Mouse (Mus musculus): ENCODE measurements around the gene Thap3. TPM values are rescaled to one million over a fixed set of nuclear protein-coding genes. Genes with fewer than 3 reads are reported as not detected.

Gene Thap3
- polyA plus RNA-seq, 1 experiment: not detected

DNA sequence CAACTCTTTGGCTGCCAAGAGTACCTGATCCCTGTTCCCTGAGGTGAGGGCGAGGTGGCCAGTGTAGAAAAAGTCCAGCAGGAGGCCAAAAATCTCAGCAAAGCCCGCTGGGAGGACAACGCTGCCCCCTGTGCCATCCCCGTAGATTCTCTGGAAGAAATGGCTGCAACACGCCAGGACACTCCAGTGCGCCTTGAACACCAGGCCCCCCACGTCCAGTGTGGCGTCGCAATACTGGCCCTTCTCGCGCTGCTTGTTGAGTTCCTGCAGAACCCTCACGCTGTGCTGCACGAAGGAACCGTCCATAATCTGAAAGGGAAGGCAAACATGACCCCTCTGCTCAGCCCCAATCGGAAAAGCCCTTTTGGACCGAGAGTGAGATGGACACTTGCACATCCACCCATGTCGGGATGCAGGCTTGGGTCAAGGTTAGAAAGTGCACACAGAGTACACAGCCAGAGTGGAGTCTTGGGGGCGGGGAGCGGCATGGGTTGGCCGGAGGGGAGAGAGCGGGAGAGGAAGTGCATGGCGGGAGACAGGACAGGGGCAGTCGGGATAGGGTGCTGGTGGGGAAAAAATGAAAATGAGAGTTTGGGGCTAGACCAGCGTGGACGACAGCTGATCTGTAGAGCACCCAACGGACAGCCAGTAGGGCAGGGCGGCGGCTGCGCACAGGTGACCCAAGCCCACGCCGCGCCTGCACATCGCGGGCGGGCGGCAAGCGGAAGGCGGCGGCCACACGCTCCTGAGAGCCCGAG, 38.1 kb upstream of the Thap3 start:
- 2% methylated on average over 41 of the region's 41 CpGs for WGBS
- peaks cover 39% of the 10 kb centered on the region for H3K4me1 ChIP-seq (ENCODE audit: control insufficient read depth, insufficient read depth, low read length)
- TF ChIP-seq POLR2A (IDR thresholded peaks at IDR 0.05; ENCODE audit: insufficient read depth, low read depth, low read length): no peak
- TF ChIP-seq CTCF (IDR thresholded peaks at IDR 0.05; ENCODE audit: insufficient read depth, low read depth, low read length): no peak

DNA sequence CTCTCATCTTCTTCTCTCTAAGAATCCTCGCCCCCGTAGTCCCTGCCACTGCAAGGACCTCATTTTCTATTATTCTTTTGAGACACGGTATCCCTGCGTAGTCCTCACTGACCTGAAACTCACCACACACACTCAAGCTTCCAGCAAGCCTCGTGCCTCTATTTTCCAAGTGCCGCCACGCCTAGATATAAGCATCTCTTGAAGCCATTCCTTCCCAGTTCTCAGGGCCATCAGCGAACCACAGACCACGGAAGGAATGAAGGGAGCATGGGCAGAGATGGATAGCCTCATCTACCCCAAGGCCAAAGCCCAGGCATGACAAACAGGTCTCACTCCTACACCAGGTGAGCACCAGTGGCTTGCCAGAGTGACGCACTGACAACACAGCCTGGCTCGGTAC, 35.7 kb upstream of the Thap3 start:
- H3K4me1 ChIP-seq (ENCODE audit: control insufficient read depth, insufficient read depth, low read length): peaks cover 35% of the 10 kb centered on the region
- H3K27ac ChIP-seq (ENCODE audit: insufficient read depth, low read depth, low read length): no peak overlapping the region
- 90% methylated on average over 11 of the region's 11 CpGs for WGBS
- TF ChIP-seq CTCF (IDR thresholded peaks at IDR 0.05; ENCODE audit: insufficient read depth, low read depth, low read length) (no peak), POLR2A (IDR thresholded peaks at IDR 0.05; ENCODE audit: insufficient read depth, low read depth, low read length) (no peak)
- no peak overlapping the region for H3K4me3 ChIP-seq (ENCODE audit: insufficient read depth, low read depth, low read length)

More for the DNA sequence above, 38.1 kb upstream of the Thap3 start:
- H3K27ac ChIP-seq (ENCODE audit: insufficient read depth, low read depth, low read length): no peak overlapping the region
- peak overlapping the region; percentile 70 for H3K4me3 ChIP-seq (ENCODE audit: insufficient read depth, low read depth, low read length)

DNA sequence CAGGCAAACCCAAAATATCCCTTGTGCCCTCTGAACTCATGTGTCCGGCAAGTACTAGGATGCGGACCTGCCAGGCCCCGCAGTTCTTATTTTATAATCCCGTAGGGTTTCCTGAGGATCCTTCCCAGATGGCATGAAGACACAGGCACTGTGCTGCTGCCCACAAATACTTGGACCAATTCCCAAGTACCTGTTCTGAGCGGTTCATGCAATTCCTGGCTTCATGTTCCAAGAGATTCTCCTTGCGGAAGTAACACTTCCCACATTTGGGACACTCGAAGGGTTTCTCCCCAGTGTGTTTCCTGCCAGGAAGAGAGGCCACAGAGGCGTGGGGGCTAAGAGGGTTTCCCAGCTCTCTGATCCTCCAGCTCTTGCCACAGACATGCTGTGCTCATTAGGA, 33.7 kb upstream of the Thap3 start:
- Histone ChIP-seq H3K4me3 (ENCODE audit: insufficient read depth, low read depth, low read length) (no peak overlapping the region), H3K4me1 (ENCODE audit: control insufficient read depth, insufficient read depth, low read length) (peaks cover 24% of the 10 kb centered on the region), H3K27ac (ENCODE audit: insufficient read depth, low read depth, low read length) (no peak overlapping the region)
- WGBS: 88% methylated on average over 8 of the region's 8 CpGs
- TF ChIP-seq CTCF (IDR thresholded peaks at IDR 0.05; ENCODE audit: insufficient read depth, low read depth, low read length) (no peak), POLR2A (IDR thresholded peaks at IDR 0.05; ENCODE audit: insufficient read depth, low read depth, low read length) (no peak)

DNA sequence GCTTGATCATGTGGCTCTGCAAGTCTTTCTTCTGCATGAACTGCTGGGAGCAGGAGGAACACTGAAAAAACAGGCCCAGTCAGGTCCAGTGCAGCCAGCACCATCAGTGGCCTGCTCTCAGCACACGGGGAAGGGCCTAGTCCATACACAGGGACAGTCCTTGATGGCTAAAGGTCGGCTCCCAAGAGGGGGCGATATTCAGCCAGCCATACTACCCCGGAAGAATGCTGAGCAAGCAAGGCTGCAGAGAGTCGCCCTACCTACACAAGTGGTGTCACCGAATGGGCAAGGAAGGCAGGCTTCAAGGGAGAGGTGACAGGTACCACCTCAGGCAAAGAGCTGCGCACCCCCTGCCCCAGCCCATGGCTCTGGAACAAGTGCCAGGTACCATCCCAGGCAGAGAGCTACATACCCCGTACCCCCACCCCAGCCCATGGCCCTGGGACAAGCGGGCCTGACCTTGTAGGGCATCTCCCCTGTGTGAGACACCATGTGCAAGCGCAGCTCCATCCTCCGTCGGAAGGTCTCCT, 32.8 kb upstream of the Thap3 start:
- 80% methylated on average over 12 of the region's 12 CpGs for WGBS
- H3K4me1 ChIP-seq (ENCODE audit: control insufficient read depth, insufficient read depth, low read length): peaks cover 21% of the 10 kb centered on the region
- no peak overlapping the region for H3K27ac ChIP-seq (ENCODE audit: insufficient read depth, low read depth, low read length)
- TF ChIP-seq POLR2A (IDR thresholded peaks at IDR 0.05; ENCODE audit: insufficient read depth, low read depth, low read length) (no peak), CTCF (IDR thresholded peaks at IDR 0.05; ENCODE audit: insufficient read depth, low read depth, low read length) (no peak)
- no peak overlapping the region for H3K4me3 ChIP-seq (ENCODE audit: insufficient read depth, low read depth, low read length)

DNA sequence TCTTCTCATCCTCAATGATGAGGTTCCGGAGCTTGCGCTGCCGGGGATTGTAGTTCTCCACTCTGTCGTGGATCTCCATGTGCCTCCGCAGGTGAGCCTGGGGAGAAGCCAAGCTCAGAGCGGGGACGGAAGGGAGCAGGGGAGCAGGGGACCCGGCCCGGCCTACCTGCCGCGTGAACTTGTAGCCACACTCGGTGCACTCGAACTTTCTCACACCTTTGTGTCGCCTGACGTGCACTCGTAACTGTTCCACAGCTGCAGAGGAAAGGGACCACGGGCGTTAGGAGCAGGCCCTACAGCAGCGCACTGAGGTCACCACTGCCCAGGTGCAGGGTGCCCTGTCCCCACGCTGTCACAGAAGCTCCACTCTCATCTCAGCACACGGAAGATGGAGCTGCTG, 31.2 kb upstream of the Thap3 start:
- Histone ChIP-seq H3K4me3 (ENCODE audit: insufficient read depth, low read depth, low read length) (no peak overlapping the region), H3K4me1 (ENCODE audit: control insufficient read depth, insufficient read depth, low read length) (peaks cover 7% of the 10 kb centered on the region; the same call in 1 of the 2 replicates), H3K27ac (ENCODE audit: insufficient read depth, low read depth, low read length) (no peak overlapping the region)
- TF ChIP-seq POLR2A (IDR thresholded peaks at IDR 0.05; ENCODE audit: insufficient read depth, low read depth, low read length): no peak
- TF ChIP-seq CTCF (IDR thresholded peaks at IDR 0.05; ENCODE audit: insufficient read depth, low read depth, low read length): no peak
- WGBS: 95% methylated on average over 21 of the region's 21 CpGs

DNA sequence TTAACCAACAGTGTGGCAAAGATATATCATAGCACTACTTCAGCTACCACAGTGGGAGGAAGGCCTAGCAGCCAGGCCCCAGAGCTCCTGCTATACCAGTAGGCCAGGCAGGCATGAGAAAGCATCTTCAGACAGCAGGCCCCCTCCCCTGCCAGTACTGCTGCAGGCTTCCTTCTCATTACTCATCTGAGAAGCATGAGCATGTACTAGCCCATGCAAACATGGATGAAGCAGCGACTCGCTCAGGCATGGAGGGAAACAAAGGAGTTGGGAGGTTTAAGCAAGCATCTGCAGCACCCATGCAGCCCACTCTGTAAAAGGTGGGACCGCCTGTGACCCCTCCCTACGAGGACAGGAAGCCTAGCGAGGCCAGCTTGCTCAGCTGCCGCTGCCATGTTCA, 30.3 kb upstream of the Thap3 start:
- 82% methylated on average over 6 of the region's 6 CpGs for WGBS
- TF ChIP-seq CTCF (IDR thresholded peaks at IDR 0.05; ENCODE audit: insufficient read depth, low read depth, low read length): no peak
- TF ChIP-seq POLR2A (IDR thresholded peaks at IDR 0.05; ENCODE audit: insufficient read depth, low read depth, low read length): no peak
- no peak overlapping the region for H3K27ac ChIP-seq (ENCODE audit: insufficient read depth, low read depth, low read length)

DNA sequence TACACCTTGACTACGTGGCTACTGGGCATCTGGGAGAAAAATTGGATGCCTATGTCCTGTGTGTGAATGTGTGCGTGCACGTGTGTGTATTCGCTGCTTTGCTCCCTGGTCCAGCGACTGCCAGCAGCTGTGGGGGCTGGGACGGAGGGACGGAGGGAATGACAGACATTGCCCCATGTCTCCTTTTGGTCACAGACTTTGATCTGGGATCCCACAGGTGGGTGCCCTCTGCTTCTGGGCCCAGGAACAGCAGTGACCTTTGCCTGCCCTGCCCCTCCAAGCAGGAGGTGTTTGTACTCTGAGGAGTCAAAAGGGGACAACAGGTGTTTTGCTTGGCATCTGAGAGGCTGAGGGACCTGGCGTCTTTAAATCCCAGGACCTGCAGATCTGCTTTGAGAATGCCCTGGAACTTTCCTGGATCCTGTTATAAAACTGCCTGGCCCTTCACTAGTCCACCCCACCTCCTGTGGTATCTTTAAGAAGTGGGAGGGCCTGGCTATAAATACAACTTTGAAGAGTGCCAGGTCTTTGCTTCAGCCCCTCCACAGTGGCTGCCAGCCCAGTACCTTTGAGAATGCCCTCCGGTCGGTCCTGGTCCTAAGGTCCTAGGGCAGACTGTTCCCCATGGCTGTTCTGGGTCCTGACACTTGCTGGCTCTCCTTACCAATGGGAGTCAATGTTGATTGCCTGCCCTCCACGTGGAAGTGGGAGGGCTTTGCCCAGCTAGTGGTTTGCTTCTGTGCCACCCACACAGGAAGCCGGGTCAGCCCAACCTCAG, 24.4 kb upstream of the Thap3 start:
- no peak overlapping the region for H3K27ac ChIP-seq (ENCODE audit: insufficient read depth, low read depth, low read length)
- 79% methylated on average over 12 of the region's 12 CpGs for WGBS
- TF ChIP-seq CTCF (IDR thresholded peaks at IDR 0.05; ENCODE audit: insufficient read depth, low read depth, low read length): no peak
- TF ChIP-seq POLR2A (IDR thresholded peaks at IDR 0.05; ENCODE audit: insufficient read depth, low read depth, low read length): no peak
- H3K4me3 ChIP-seq (ENCODE audit: insufficient read depth, low read depth, low read length): no peak overlapping the region
- peaks cover 34% of the 10 kb centered on the region for H3K4me1 ChIP-seq (ENCODE audit: control insufficient read depth, insufficient read depth, low read length)

More for the DNA sequence above, 30.3 kb upstream of the Thap3 start:
- Histone ChIP-seq H3K4me1 (ENCODE audit: control insufficient read depth, insufficient read depth, low read length) (peaks cover under 1% of the 10 kb centered on the region; the same call in 1 of the 2 replicates), H3K4me3 (ENCODE audit: insufficient read depth, low read depth, low read length) (no peak overlapping the region)

DNA sequence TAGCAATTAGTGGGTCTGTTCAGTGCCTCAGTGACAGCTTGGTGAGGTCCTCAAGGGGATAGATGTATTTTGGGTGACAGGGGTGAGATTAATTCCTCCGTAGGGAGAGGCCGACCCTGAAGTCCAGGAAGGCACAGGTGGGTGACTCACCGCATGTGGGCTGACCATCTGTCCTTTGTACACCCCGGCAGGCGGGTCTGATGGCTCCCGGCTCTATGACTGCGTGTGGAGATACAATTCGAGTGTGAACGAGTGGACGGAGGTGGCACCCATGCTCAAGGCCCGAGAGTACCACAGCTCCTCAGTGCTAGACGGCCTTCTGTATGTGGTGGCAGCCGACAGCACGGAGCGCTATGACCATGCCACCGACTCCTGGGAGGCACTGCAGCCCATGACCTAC, 23.3 kb upstream of the Thap3 start:
- H3K4me1 ChIP-seq (ENCODE audit: control insufficient read depth, insufficient read depth, low read length): peaks cover 44% of the 10 kb centered on the region
- TF ChIP-seq POLR2A (IDR thresholded peaks at IDR 0.05; ENCODE audit: insufficient read depth, low read depth, low read length) (no peak), CTCF (IDR thresholded peaks at IDR 0.05; ENCODE audit: insufficient read depth, low read depth, low read length) (no peak)
- 91% methylated on average over 16 of the region's 16 CpGs for WGBS
- H3K4me3 ChIP-seq (ENCODE audit: insufficient read depth, low read depth, low read length): no peak overlapping the region
- H3K27ac ChIP-seq (ENCODE audit: insufficient read depth, low read depth, low read length): no peak overlapping the region
